Mouse (Mus musculus) heart, embryonic 11.5 days (tissue): ENCODE data around the gene Fbxo31. TPM values are rescaled to one million over a fixed set of nuclear protein-coding genes. Genes with fewer than 3 reads are reported as not detected.
A peak's percentile ranks its signal among the peaks of the same experiment; 100 is the strongest.
"Not testable (repeated sequence)": the region's sequence is repeated elsewhere in the genome, so short reads cannot be mapped to it uniquely, and the experiment has no call there.

Experiments used
- ATAC-seq: fragments of 200-750 bp; cut with Nextera tagmentation; replicated peaks from 2 replicates; pipeline ENCODE4 v1.8.0; 2017; ENCODE audit warnings: moderate library complexity; ENCODE audit not compliant: insufficient number of reproducible peaks, low FRiP score, low TSS enrichment
- H3K27ac ChIP-seq: fragments of 300-500 bp; sonication (generic); 2 replicates; pipeline ENCODE4 v1.5.1; 2014; ENCODE audit warnings: mild to moderate bottlenecking, low read depth, low read length
- H3K27me3 ChIP-seq: fragments of 300-500 bp; sonication (generic); 2 replicates; pipeline ENCODE4 v1.6.1; 2014; ENCODE audit warnings: mild to moderate bottlenecking, low read length, mixed read lengths; ENCODE audit not compliant: control insufficient read depth, insufficient read depth
- H3K36me3 ChIP-seq: fragments of 300-500 bp; sonication (generic); 2 replicates; pipeline ENCODE4 v1.6.1; 2014; ENCODE audit warnings: mild to moderate bottlenecking, low read length, moderate library complexity, mixed read lengths; ENCODE audit not compliant: control insufficient read depth, insufficient read depth
- H3K4me1 ChIP-seq: fragments of 300-500 bp; sonication (generic); 2 replicates; pipeline ENCODE4 v1.6.1; 2014; ENCODE audit warnings: low read length; ENCODE audit not compliant: control insufficient read depth, insufficient read depth
- H3K4me2 ChIP-seq: fragments of 300-500 bp; sonication (generic); 2 replicates; pipeline ENCODE4 v1.6.1; 2014; ENCODE audit warnings: mild to moderate bottlenecking, moderate library complexity
- H3K4me3 ChIP-seq: fragments of 300-500 bp; sonication (generic); 2 replicates; pipeline ENCODE4 v1.5.1; 2014; ENCODE audit warnings: low read depth, low read length
- H3K9ac ChIP-seq: fragments of 300-500 bp; sonication (generic); 2 replicates; pipeline ENCODE4 v1.6.1; 2014; ENCODE audit warnings: mild to moderate bottlenecking, low read depth, low read length, moderate library complexity
- H3K9me3 ChIP-seq: fragments of 300-500 bp; sonication (generic); replicated peaks from 2 replicates; pipeline ENCODE4 v1.6.1; 2016; ENCODE audit warnings: low read length; ENCODE audit not compliant: control insufficient read depth
- WGBS: fragments of 180-500 bp; shearing (Covaris S2); extraction: QIAGEN DNeasy Blood & Tissue Kit; methylation state at CpG from one replicate; pipeline ENCODE4 v1.1.7; 2014; ENCODE audit not compliant: insufficient replicate concordance; 5-methylcytosine and 5-hydroxymethylcytosine counted together
- polyA plus RNA-seq: library from polyadenylated mRNA; unstranded; fragments of >200 nt; fragmentation: Nextera tagmentation; extraction: Ambion mirVana; gene quantifications from 2 replicates; pipeline ENCODE4 v1.2.1, GENCODE M21; 2014

Fbxo31 gene
- polyA plus RNA-seq, 1 experiment from 2014 or later, result 9.5 TPM

GRCm38 (mm10) chr8:121607661-121608060 lies 29.1 kb upstream of the Fbxo31 start:
- Histone ChIP-seq H3K27me3 (no peaks in the 10 kb centered on the region), H3K4me1 (peaks cover 2% of the 10 kb centered on the region; the same call in 1 of the 2 replicates), H3K9me3 (no peaks in the 10 kb centered on the region), H3K4me3 (no peak overlapping the region), H3K4me2 (no peak overlapping the region), H3K9ac (no peak overlapping the region), H3K36me3 (peaks cover 33% of the 10 kb centered on the region), H3K27ac (no peak overlapping the region)
- 81% methylated on average over 5 of the region's 5 CpGs for WGBS
- no peak for ATAC-seq

GRCm38 (mm10) chr8:121603801-121604200 lies 25.2 kb upstream of the Fbxo31 start:
- WGBS, result 95% methylated on average over 12 of the region's 12 CpGs
- peaks cover 36% of the 10 kb centered on the region for H3K36me3 ChIP-seq
- no peak overlapping the region for H3K9ac ChIP-seq
- no peak overlapping the region for H3K27ac ChIP-seq
- H3K4me3 ChIP-seq, result no peak overlapping the region
- H3K4me2 ChIP-seq, result no peak overlapping the region
- H3K4me1 ChIP-seq, result peaks cover 2% of the 10 kb centered on the region; the same call in 1 of the 2 replicates
- no peaks in the 10 kb centered on the region for H3K27me3 ChIP-seq
- no peaks in the 10 kb centered on the region for H3K9me3 ChIP-seq
- ATAC-seq, result no peak

GRCm38 (mm10) chr8:121602860-121603259 lies 24.3 kb upstream of the Fbxo31 start:
- Histone ChIP-seq H3K27me3 (no peaks in the 10 kb centered on the region), H3K4me2 (no peak overlapping the region), H3K9me3 (no peaks in the 10 kb centered on the region), H3K4me3 (no peak overlapping the region), H3K27ac (no peak overlapping the region), H3K9ac (no peak overlapping the region), H3K4me1 (peaks cover 2% of the 10 kb centered on the region; the same call in 1 of the 2 replicates), H3K36me3 (peaks cover 31% of the 10 kb centered on the region)
- ATAC-seq, result no peak
- WGBS, result 21% methylated on average over 3 of the region's 3 CpGs

- ATAC-seq, result no peak
Observed at GRCm38 (mm10) chr8:121602411-121602810, 23.8 kb upstream of the Fbxo31 start.

GRCm38 (mm10) chr8:121599842-121600241 lies 21.2 kb upstream of the Fbxo31 start:
- Histone ChIP-seq H3K27me3 (no peaks in the 10 kb centered on the region), H3K27ac (no peak overlapping the region), H3K4me3 (no peak overlapping the region), H3K4me2 (no peak overlapping the region), H3K9ac (no peak overlapping the region), H3K36me3 (peaks cover 32% of the 10 kb centered on the region), H3K4me1 (peaks cover 2% of the 10 kb centered on the region; the same call in 1 of the 2 replicates), H3K9me3 (no peaks in the 10 kb centered on the region)
- no peak for ATAC-seq
- 83% methylated on average over 14 of the region's 14 CpGs for WGBS

More at GRCm38 (mm10) chr8:121602411-121602810, 23.8 kb upstream of the Fbxo31 start:
- no peak overlapping the region for H3K9ac ChIP-seq
- no peak overlapping the region for H3K4me2 ChIP-seq
- no peaks in the 10 kb centered on the region for H3K27me3 ChIP-seq
- H3K36me3 ChIP-seq, result peaks cover 31% of the 10 kb centered on the region
- H3K9me3 ChIP-seq, result no peaks in the 10 kb centered on the region
- H3K4me1 ChIP-seq, result peaks cover 2% of the 10 kb centered on the region; the same call in 1 of the 2 replicates
- 90% methylated on average over 12 of the region's 12 CpGs for WGBS
- no peak overlapping the region for H3K4me3 ChIP-seq
- no peak overlapping the region for H3K27ac ChIP-seq

- H3K4me1 ChIP-seq, result peaks cover 2% of the 10 kb centered on the region; the same call in 1 of the 2 replicates
- no peak overlapping the region for H3K4me3 ChIP-seq
- ATAC-seq, result peak; percentile 67; the same call in 1 of the 2 replicates
- no peaks in the 10 kb centered on the region for H3K27me3 ChIP-seq
- no peak overlapping the region for H3K4me2 ChIP-seq
- no peak overlapping the region for H3K9ac ChIP-seq
- no peak overlapping the region for H3K27ac ChIP-seq
- H3K36me3 ChIP-seq, result peaks cover 24% of the 10 kb centered on the region
- 30% methylated on average over 7 of the region's 7 CpGs for WGBS
- H3K9me3 ChIP-seq, result no peaks in the 10 kb centered on the region
Observed at GRCm38 (mm10) chr8:121598892-121599291, 20.3 kb upstream of the Fbxo31 start.

- ATAC-seq, result no peak
- peaks cover 2% of the 10 kb centered on the region; the same call in 1 of the 2 replicates for H3K4me1 ChIP-seq
- WGBS, result 87% methylated on average over 7 of the region's 7 CpGs
- peaks cover 22% of the 10 kb centered on the region for H3K36me3 ChIP-seq
- H3K27me3 ChIP-seq, result no peaks in the 10 kb centered on the region
- H3K27ac ChIP-seq, result no peak overlapping the region
- no peak overlapping the region for H3K9ac ChIP-seq
- no peaks in the 10 kb centered on the region for H3K9me3 ChIP-seq
- H3K4me2 ChIP-seq, result no peak overlapping the region
- H3K4me3 ChIP-seq, result no peak overlapping the region
Observed at GRCm38 (mm10) chr8:121598190-121598589, 19.6 kb upstream of the Fbxo31 start.

- not testable (repeated sequence) for ATAC-seq, H3K27me3 ChIP-seq, H3K27ac ChIP-seq, H3K4me1 ChIP-seq, H3K9me3 ChIP-seq, H3K9ac ChIP-seq, H3K4me2 ChIP-seq, H3K4me3 ChIP-seq
- peaks cover 22% of the 10 kb centered on the region for H3K36me3 ChIP-seq
- WGBS, result 77% methylated on average over 2 of the region's 2 CpGs
Observed at GRCm38 (mm10) chr8:121597492-121597891, 18.9 kb upstream of the Fbxo31 start.

GRCm38 (mm10) chr8:121593983-121594382 lies 15.4 kb upstream of the Fbxo31 start:
- ATAC-seq, result no peak

More at GRCm38 (mm10) chr8:121593983-121594382, 15.4 kb upstream of the Fbxo31 start:
- Histone ChIP-seq H3K4me1 (peaks cover 13% of the 10 kb centered on the region), H3K9ac (no peak overlapping the region), H3K4me3 (no peak overlapping the region), H3K4me2 (no peak overlapping the region), H3K27me3 (no peaks in the 10 kb centered on the region), H3K36me3 (peaks cover 15% of the 10 kb centered on the region), H3K9me3 (no peaks in the 10 kb centered on the region), H3K27ac (no peak overlapping the region)
- WGBS, result 77% methylated on average over 9 of the region's 9 CpGs
